Mouse (Mus musculus) lung, postnatal 0 days (tissue): ENCODE data around the gene Ufsp1.
A peak's percentile ranks its signal among the peaks of the same experiment; 100 is the strongest.

Experiments
- CTCF ChIP-seq: IDR thresholded peaks from 2 replicates; pipeline ENCODE4 v1.5.1; 2016; ENCODE audit warnings: antibody characterized with exemption, mild to moderate bottlenecking
- EP300 ChIP-seq: IDR thresholded peaks from 2 replicates; pipeline ENCODE4 v1.6.1; 2016; ENCODE audit warnings: antibody characterized with exemption, mild to moderate bottlenecking, control low read depth

DNA sequence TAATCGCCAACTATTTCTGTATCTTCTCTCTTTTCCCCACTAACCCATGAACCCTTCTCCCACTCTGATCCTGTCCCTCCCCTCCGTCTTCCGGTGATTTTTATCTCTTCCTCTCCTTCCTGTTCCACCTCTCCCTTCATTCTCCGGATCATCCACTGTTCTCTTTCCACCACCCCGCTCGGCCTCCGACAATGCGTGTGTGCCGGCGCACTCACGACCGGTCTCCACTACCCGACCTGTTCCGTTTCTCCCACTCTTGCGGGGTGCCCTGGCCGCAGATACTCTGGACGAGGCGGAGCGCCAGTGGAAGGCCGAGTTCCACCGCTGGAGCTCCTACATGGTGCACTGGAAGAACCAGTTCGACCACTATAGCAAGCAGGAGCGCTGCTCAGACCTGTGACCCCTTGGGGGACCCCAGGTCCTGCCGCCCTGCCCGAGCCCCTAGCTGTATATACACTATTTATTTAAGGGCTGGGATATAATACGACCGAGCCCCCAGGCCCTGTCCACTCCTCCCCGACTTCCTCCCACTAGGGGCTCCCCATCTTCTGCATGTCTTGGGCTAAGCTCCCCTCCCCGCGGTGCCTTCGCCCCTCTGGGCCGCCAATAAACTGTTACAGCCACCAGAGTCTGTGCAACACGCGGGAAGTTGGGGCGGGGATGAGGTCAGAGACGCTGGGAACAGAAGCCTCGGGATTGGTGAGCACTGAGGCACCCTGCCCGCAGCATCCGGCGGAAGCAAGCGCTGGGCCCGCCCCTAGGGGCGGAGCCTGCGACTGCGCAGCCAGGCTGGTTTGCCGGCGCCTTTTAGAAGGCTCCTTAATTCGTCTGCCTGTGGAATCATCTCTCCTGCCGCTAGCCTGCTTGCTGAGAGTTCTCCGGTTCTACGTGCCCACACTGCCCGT is at the start of gene Ufsp1:
- TF ChIP-seq CTCF (peak; percentile 37; the same call in 1 of the 2 replicates), EP300 (no peak)
